Mouse (Mus musculus): Measurements from ENCODE around the gene Ubqln1.
"Not testable (repeated sequence)": the region's sequence is repeated elsewhere in the genome, so short reads cannot be mapped to it uniquely, and the experiment has no call there.

Ubqln1 gene

DNA sequence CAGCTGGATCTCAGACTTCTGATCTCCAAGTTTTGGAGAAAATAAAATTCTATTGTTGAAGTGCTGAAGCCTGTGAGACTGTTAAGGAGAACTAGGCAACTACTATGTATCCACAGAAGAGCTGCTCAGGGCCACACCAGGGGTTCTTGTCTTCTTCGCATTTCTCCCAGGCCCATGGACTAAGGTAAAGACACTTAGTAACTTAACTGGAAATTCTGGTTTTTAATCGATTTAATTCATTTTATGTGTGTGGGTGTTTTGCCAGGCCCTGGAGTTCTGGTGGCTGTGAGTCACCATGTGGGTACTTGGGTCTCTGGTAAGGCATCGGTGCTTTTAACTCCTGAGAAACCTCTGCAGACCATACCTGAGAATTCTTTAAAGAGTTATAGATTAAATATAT, 65.8 kb downstream of the Ubqln1 start:
- DNase-seq: no peak

- peak; percentile 57 for DNase-seq
Measured at GRCm38 (mm10) chr13:58149033-58149558, 66.4 kb downstream of the Ubqln1 start.

GRCm38 (mm10) chr13:58148256-58148831, 67.1 kb downstream of the Ubqln1 start:
- DNase-seq: peak; percentile 36

DNA sequence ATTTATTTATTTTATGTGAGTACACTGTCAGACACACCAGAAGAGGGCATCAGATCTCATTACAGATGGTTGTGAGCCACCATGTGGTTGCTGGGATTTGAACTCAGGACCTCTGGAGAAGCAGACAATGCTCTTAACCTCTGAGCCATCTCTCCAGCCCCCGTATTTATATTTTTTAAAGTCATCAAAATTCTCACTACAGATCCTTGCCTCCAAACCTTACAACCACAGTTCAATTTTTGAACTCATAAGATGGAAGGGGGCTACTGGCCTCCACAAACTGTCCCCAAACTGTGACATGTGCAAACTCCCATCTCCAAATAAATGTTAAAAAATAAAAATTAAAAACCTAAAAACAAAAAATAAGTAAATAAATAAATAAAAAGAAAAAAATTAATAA, 67.7 kb downstream of the Ubqln1 start:
- DNase-seq: no peak

- DNase-seq: not testable (repeated sequence)
Measured at GRCm38 (mm10) chr13:58146603-58147002, 68.8 kb downstream of the Ubqln1 start.

DNA sequence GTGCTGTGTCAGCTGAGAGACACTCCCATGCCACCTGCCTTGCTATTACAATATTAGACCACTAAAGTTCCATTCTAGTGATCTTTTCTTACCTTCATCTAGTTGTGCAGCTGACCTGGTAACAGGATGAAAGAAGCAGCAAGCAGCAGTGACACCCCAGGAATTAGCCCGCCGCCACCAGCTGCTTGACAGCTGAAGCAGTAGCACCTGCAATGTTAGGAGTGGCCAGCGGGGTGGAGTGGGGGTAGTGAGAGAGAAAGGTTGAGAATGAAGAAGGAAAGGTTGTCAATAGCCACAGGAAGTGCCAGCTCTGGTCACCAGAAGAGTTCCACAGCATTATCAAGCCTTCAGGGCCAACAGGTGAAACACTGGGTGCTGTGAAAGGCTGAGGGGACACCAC, 83.8 kb downstream of the Ubqln1 start:
- DNase-seq: no peak

DNA sequence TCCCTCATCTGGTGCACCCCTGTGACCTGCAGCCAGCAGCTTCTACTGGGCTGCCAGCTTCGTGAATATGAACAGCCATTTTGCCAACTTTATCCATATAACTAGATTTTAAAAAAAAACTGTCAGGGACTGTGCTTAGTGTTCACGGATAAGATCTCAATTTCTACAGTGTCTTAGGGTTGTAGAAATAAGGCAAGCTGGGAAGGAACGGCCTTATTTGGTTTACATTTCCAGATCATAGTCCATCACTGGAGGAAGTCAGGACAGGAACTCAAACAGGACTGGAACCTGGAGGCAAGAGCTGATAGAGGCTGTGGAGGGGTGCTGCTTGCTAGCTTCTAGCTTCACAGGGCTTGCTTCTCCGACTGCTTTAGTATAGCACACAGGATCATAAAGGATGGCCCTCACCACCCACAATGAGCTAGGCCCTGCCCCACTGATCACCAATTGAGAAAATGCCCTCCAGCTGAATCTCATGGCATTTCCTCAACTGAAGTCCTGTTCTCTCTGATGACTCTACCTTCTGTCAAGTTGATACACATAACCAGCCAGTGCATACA, 85.7 kb downstream of the Ubqln1 start:
- DNase-seq: no peak

DNA sequence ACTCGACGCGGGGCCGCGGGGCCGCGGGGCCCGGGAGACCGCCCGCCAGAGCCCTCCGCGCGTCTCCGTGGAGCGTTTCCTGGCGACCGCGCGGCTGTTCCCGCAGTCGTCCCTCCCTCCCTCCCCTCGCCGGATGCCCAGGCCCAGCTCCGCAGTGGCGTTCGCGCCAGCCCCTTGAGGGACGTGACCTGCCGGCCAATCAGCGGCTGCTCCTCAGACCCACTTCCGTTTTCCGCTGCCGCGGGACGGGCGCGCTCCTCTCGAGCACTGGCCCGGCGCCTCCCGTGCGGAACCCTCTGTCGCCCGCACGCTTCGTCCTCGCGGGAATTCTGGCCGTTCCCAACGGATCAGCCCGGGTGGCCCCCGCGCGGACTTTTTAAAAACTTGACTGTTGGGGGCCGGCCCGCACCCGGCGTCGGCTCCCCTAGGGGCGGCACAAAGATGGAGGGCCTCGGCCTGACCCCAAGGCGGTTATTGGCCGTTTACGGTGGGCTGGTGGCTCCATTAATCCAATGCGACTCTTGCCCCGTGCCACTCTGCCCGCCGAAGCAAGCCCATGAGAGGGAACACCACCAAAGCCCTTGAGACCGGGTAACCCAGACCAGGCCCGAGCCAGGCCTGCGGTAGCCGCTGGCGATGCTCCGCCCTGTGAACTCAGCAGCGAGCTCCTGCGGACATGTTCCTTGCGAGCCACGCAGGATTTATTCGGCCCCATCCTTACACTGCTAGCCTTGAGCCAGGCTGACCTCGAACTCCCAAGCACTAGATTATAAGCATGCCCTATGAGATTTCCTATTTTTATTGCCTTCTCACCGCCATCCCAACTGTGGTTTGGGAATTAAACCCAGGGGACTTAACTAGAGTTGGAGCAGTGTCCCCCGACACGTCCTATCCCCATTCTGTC, 86.4 kb downstream of the Ubqln1 start:
- DNase-seq: peak; percentile 96

- DNase-seq: peak; percentile 94
Measured at GRCm38 (mm10) chr13:58128396-58128767, 87.1 kb downstream of the Ubqln1 start, which contains the start of gene Hnrnpa0. TSS of gene Hnrnpa0 (minus strand) at chr13:58128556.

DNA sequence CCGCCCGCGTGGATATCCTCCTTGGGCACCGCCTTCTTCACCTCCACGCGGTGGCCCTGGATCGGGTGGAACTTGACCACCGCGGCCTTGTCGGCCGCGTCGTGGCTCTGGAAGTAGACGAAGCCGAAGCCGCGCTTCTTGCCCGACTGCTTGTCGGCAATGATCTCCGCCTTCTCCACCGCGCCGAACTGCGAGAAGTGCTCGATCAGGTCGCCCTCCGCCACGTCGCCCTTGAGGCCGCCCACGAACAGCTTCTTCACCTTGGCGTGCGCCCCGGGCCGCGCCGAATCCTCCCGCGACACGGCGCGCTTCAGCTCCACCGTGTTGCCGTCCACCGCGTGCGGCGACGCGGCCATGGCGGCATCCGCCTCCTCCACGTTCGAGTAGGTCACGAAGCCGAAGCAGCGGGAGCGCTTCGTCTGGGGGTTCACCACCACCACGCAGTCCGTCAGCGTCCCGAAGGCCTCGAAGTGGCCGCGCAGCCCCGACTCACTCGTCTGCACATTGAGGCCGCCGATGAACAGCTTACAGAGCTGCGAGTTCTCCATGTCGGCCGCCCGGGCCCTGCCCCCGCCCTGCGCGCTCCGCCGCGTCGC, 87.6 kb downstream of the Ubqln1 start:
- peak; percentile 33 for DNase-seq

GRCm38 (mm10) chr13:58126862-58127765, 88.3 kb downstream of the Ubqln1 start:
- DNase-seq: peak; percentile 11
